Mouse (Mus musculus): ENCODE data around the gene Tbxas1. TPM values are rescaled to one million over a fixed set of nuclear protein-coding genes. Genes with fewer than 3 reads are reported as not detected.

Tbxas1 gene
- total and polyA plus RNA-seq, 3 experiments = not detected

GRCm38 (mm10) chr6:38884482-38884881 is 9.3 kb downstream of the Tbxas1 start:
- Histone ChIP-seq H3K4me3 (replicated peaks in 1 of 3; ENCODE audit: low read depth in 2 of 3, low read length in 2 of 3, poor library complexity in 1 of 3) (no peak overlapping the region), H3K4me1 (ENCODE audit: control insufficient read depth in 1 of 2, insufficient read depth in 2 of 2) (peaks cover 0 to 17% of the 10 kb centered on the region in 2 experiments; a peak in 2 of 4 replicates), H3K4me2 (ENCODE audit: insufficient read depth, low read depth, poor library complexity, severe bottlenecking) (no peak overlapping the region), H3K9ac (ENCODE audit: insufficient read depth, low read depth) (no peak overlapping the region), H3K79me2 (replicated peaks; ENCODE audit: control insufficient read depth, extremely low read depth, insufficient read depth, poor library complexity, severe bottlenecking) (no peaks in the 10 kb centered on the region), H3K9me3 (replicated peaks; ENCODE audit: low read length) (no peaks in the 10 kb centered on the region), H3K27me3 (replicated peaks) (peaks cover 20% of the 10 kb centered on the region), H3K36me3 (replicated peaks in 1 of 2; ENCODE audit: control insufficient read depth in 1 of 2, insufficient read depth in 1 of 2, low read length in 1 of 2) (no peaks in the 10 kb centered on the region), H3K27ac (ENCODE audit: insufficient read depth, low read depth) (no peak overlapping the region)
- dilution Hi-C loops (cut with MboI; ENCODE audit: extremely low pct_ligation_motif_present, extremely low pct_unique_long_range_greater_than_20kb, low sequenced_read_pairs) (no loop called here), in situ Hi-C loops (cut with MboI; ENCODE audit: low pct_ligation_motif_present, low pct_unique_long_range_greater_than_20kb, low sequenced_read_pairs) (no loop called here)
- DNase-seq (ENCODE audit: extremely low read depth) = no peak
- TF ChIP-seq ZMIZ1 (IDR thresholded peaks at IDR 0.05; ENCODE audit: low read depth, low read length) (no peak), CHD1 (IDR thresholded peaks at IDR 0.05; ENCODE audit: low read depth, low read length) (no peak), NRF1 (IDR thresholded peaks at IDR 0.05; ENCODE audit: low read depth, low read length) (no peak), HCFC1 (IDR thresholded peaks at IDR 0.05; ENCODE audit: low read depth, low read length) (no peak), USF2 (conservative IDR thresholded peaks at IDR 0.05; ENCODE audit: low read depth, low read length) (no peak), MEF2A (IDR thresholded peaks at IDR 0.05; ENCODE audit: borderline replicate concordance, low read depth, low read length) (no peak), POLR2A (IDR thresholded peaks at IDR 0.05; ENCODE audit: low read depth, low read length) (no peak), ELF1 (IDR thresholded peaks at IDR 0.05; ENCODE audit: low read depth, low read length) (no peak), MYC (IDR thresholded peaks at IDR 0.05; ENCODE audit: low read depth, low read length) (no peak), MAZ (IDR thresholded peaks at IDR 0.05; ENCODE audit: low read depth, low read length) (no peak), USF1 (IDR thresholded peaks at IDR 0.05; ENCODE audit: low read depth, low read length) (no peak), ZKSCAN1 (IDR thresholded peaks at IDR 0.05; ENCODE audit: borderline replicate concordance, low read depth, low read length) (no peak), JUN (IDR thresholded peaks at IDR 0.05; ENCODE audit: insufficient read depth, low read depth, low read length) (no peak)

GRCm38 (mm10) chr6:38885132-38885531 is 9.9 kb downstream of the Tbxas1 start:
- H3K27me3 ChIP-seq (replicated peaks) = peaks cover 13% of the 10 kb centered on the region
- H3K4me3 ChIP-seq (replicated peaks in 1 of 3; ENCODE audit: low read depth in 2 of 3, low read length in 2 of 3, poor library complexity in 1 of 3) = no peak overlapping the region
- no peaks in the 10 kb centered on the region for H3K9me3 ChIP-seq (replicated peaks; ENCODE audit: low read length)
- no peak overlapping the region for H3K27ac ChIP-seq (ENCODE audit: insufficient read depth, low read depth)
- TF ChIP-seq TCF12 (IDR thresholded peaks at IDR 0.05; ENCODE audit: low read depth, low read length) = no peak
- TF ChIP-seq EP300 (IDR thresholded peaks at IDR 0.05; ENCODE audit: low read length) = no peak
- TF ChIP-seq JUND (conservative IDR thresholded peaks at IDR 0.05; ENCODE audit: low read depth, low read length) = no peak
- no peak for TF ChIP-seq IRF4 (IDR thresholded peaks at IDR 0.05; ENCODE audit: low read depth, low read length)
- TF ChIP-seq MAX (IDR thresholded peaks at IDR 0.05; ENCODE audit: low read length) = no peak
- TF ChIP-seq SIN3A (IDR thresholded peaks at IDR 0.05; ENCODE audit: low read length) = no peak
- TF ChIP-seq RAD21 (IDR thresholded peaks at IDR 0.05; ENCODE audit: low read depth, low read length) = no peak
- TF ChIP-seq GABPA (IDR thresholded peaks at IDR 0.05; ENCODE audit: insufficient replicate concordance, low read depth, low read length) = no peak
- TF ChIP-seq KAT2A (IDR thresholded peaks at IDR 0.05; ENCODE audit: insufficient replicate concordance, low read length) = no peak
- no peak for TF ChIP-seq POLR2A (IDR thresholded peaks at IDR 0.05; ENCODE audit: low read depth, low read length)
- TF ChIP-seq JUN (IDR thresholded peaks at IDR 0.05; ENCODE audit: insufficient read depth, low read depth, low read length) = no peak
- no peak for TF ChIP-seq BHLHE40 (IDR thresholded peaks at IDR 0.05; ENCODE audit: low read depth, low read length)
- TF ChIP-seq MEF2A (IDR thresholded peaks at IDR 0.05; ENCODE audit: borderline replicate concordance, low read depth, low read length) = no peak
- no peak for TF ChIP-seq RCOR1 (conservative IDR thresholded peaks at IDR 0.05; ENCODE audit: low read depth, low read length)
- TF ChIP-seq ETS1 (conservative IDR thresholded peaks at IDR 0.05; ENCODE audit: low read depth, low read length) = no peak
- no peak for TF ChIP-seq MXI1 (IDR thresholded peaks at IDR 0.05; ENCODE audit: low read depth, low read length)
- TF ChIP-seq CHD1 (IDR thresholded peaks at IDR 0.05; ENCODE audit: low read depth, low read length) = no peak
- no peak for TF ChIP-seq USF2 (conservative IDR thresholded peaks at IDR 0.05; ENCODE audit: low read depth, low read length)
- no peak for TF ChIP-seq CTCF (conservative IDR thresholded peaks at IDR 0.05 in 1 of 2, IDR thresholded peaks at IDR 0.05 in 1 of 2; ENCODE audit: low read depth in 2 of 2, low read length in 2 of 2)
- no peaks in the 10 kb centered on the region for H3K79me2 ChIP-seq (replicated peaks; ENCODE audit: control insufficient read depth, extremely low read depth, insufficient read depth, poor library complexity, severe bottlenecking)
- in situ Hi-C loops (cut with MboI; ENCODE audit: low pct_ligation_motif_present, low pct_unique_long_range_greater_than_20kb, low sequenced_read_pairs) (no loop called here), dilution Hi-C loops (cut with MboI; ENCODE audit: extremely low pct_ligation_motif_present, extremely low pct_unique_long_range_greater_than_20kb, low sequenced_read_pairs) (no loop called here)
- H3K9ac ChIP-seq (ENCODE audit: insufficient read depth, low read depth) = no peak overlapping the region
- no peak for DNase-seq (ENCODE audit: extremely low read depth)
- H3K4me1 ChIP-seq (ENCODE audit: control insufficient read depth in 1 of 2, insufficient read depth in 2 of 2) = peaks cover 0 to 17% of the 10 kb centered on the region in 2 experiments; a peak in 2 of 4 replicates
- no peaks in the 10 kb centered on the region for H3K36me3 ChIP-seq (replicated peaks in 1 of 2; ENCODE audit: control insufficient read depth in 1 of 2, insufficient read depth in 1 of 2, low read length in 1 of 2)
- H3K4me2 ChIP-seq (ENCODE audit: insufficient read depth, low read depth, poor library complexity, severe bottlenecking) = no peak overlapping the region

Data from CH12.LX (cell line).